Mouse (Mus musculus) adrenal gland, postnatal 25 days (tissue): Measurements from ENCODE around the gene Zbtb21. TPM values are rescaled to one million over a fixed set of nuclear protein-coding genes. Genes with fewer than 3 reads are reported as not detected.
"Not testable (repeated sequence)": the region's sequence is repeated elsewhere in the genome, so short reads cannot be mapped to it uniquely, and the experiment has no call there.

Experiments used
- DNase-seq: peaks from one replicate; pipeline ENCODE4 v3.0.0; 2021; ENCODE audit warnings: mixed read lengths
- total RNA-seq: library from RNA; stranded (reverse); gene quantifications from 2 replicates; pipeline ENCODE4 v1.2.3, GENCODE M21; 2021

Zbtb21 gene
- total RNA-seq, 1 experiment from 2014 or later = 35.4 TPM

- not testable (repeated sequence) for DNase-seq
Observed at GRCm38 (mm10) chr16:97946993-97947392, 15.4 kb downstream of the Zbtb21 start.

GRCm38 (mm10) chr16:97941844-97942243 is 20.6 kb downstream of the Zbtb21 start:
- no peak for DNase-seq

- DNase-seq = no peak
Observed at GRCm38 (mm10) chr16:97940471-97940973, 21.9 kb downstream of the Zbtb21 start.

- no peak for DNase-seq
Observed at GRCm38 (mm10) chr16:97935815-97936214, 26.6 kb downstream of the Zbtb21 start.

- peak; percentile 18 for DNase-seq
Observed at GRCm38 (mm10) chr16:97930231-97930630, 32.2 kb downstream of the Zbtb21 start.

- no peak for DNase-seq
Observed at GRCm38 (mm10) chr16:97929520-97929919, 32.9 kb downstream of the Zbtb21 start.

GRCm38 (mm10) chr16:97927331-97927938 is 35.0 kb downstream of the Zbtb21 start:
- DNase-seq = no peak

GRCm38 (mm10) chr16:97926381-97926780 is 36.0 kb downstream of the Zbtb21 start:
- DNase-seq = no peak

- DNase-seq = no peak
Observed at GRCm38 (mm10) chr16:97925760-97926159, 36.7 kb downstream of the Zbtb21 start.

GRCm38 (mm10) chr16:97923700-97924099 is 38.7 kb downstream of the Zbtb21 start:
- no peak for DNase-seq

GRCm38 (mm10) chr16:97922779-97923126 is 39.7 kb downstream of the Zbtb21 start:
- DNase-seq = no peak

- DNase-seq = peak; percentile 91
Observed at GRCm38 (mm10) chr16:97921961-97922778, 40.3 kb downstream of the Zbtb21 start.

- DNase-seq = no peak
Observed at GRCm38 (mm10) chr16:97920621-97921020, 41.8 kb downstream of the Zbtb21 start.

- DNase-seq = no peak
Observed at GRCm38 (mm10) chr16:97919793-97920192, 42.6 kb downstream of the Zbtb21 start.

GRCm38 (mm10) chr16:97912873-97913272 is 49.5 kb downstream of the Zbtb21 start:
- no peak for DNase-seq

GRCm38 (mm10) chr16:97909356-97909755 is 53.1 kb downstream of the Zbtb21 start:
- DNase-seq = no peak

GRCm38 (mm10) chr16:97907496-97907895 is 54.9 kb downstream of the Zbtb21 start:
- no peak for DNase-seq

- no peak for DNase-seq
Observed at GRCm38 (mm10) chr16:97906337-97906736, 56.1 kb downstream of the Zbtb21 start.

- DNase-seq = no peak
Observed at GRCm38 (mm10) chr16:97905449-97905991, 56.9 kb downstream of the Zbtb21 start.

- no peak for DNase-seq
Observed at GRCm38 (mm10) chr16:97904035-97904434, 58.4 kb downstream of the Zbtb21 start.

GRCm38 (mm10) chr16:97897346-97898024 is 64.9 kb downstream of the Zbtb21 start:
- peak; percentile 17 for DNase-seq
